Mouse (Mus musculus) urinary bladder, postnatal 36 days (tissue): ENCODE measurements around the gene Rab5b.

Experiments
- DNase-seq, 2 experiments: peaks; one replicate each; pipeline ENCODE4 v3.0.0; 2022; ENCODE audit warnings: low spot score in 2 of 2, mixed read lengths in 1 of 2

The Rab5b gene

DNA sequence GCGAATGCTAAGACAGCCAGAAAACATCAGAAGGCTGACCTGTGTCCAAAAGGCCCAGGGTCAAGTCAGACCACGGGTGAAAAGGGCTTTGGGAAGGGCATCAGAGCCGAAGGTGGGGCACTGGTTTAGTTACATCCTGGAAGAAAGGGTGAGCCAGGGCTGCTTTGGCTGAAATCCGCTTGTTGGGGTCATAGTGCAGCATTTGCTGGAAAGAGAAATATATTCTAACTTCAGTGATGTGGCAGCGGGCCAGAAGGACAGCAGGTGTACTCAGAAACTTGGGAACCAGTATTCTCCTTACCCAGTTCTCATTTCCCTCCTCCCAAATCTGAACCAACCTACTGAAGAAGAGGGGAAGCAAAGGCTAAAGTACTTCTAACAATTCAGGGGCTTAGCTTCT lies 2.9 kb upstream of the Rab5b start:
- DNase-seq, result no peak

DNA sequence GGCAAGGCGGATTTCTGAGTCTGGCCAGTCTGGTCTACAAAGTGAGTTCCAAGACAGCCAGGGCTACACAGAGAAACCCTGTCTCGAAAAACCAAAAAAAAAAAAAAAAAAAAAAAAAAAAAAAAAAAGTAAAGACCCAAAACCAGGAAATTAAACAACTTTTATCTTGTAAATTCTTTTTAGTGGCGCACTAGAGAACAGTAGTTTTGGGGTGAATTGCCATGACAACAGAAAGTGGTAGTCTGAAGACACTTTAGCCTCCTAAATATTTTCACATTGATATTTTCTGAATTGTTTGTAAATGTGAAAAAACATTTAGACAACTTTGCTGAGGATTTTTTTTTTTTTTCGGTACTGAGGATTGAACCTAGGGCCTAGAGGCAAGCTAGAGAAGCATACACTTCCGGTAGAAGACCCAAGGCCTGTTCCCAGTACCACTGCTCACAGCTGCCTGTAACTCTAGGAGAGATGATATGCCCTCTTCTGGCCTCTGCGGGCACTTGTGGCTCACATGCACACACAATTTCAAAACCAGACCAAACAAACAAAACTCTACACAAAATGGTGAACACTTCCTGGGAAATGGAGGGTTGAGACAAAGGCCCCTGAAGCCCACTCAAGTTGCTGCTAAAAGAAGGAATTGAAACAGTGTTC lies 1.1 kb upstream of the Rab5b start:
- no peak for DNase-seq

GRCm38 (mm10) chr10:128695411-128695991 lies 563 bp downstream of the Rab5b start:
- DNase-seq, result no peak

DNA sequence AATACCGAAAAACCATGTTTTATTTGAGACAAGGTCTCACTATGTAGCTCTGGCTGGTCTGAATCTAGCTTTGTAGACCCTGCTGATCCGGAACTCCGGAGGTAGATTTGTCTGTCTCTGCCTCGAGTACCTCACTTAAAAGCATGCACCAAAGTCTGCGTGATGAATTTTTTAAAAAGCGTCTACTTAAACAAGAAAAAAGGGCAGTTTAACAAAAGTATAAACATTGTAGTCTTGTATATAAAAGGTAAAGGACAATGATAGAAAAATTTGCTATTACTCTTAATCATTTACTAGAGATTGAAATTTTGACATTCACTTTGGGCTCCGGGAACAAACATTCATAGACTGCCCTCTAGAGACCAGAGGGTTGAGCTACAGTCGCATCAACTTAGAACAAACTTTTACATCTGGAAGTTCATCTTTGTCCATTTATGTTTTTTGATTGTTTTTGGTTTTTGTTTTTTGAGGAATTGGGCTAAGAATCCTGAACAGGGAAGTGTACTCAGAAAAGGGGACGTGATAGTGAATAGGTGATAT lies 21.5 kb downstream of the Rab5b start:
- no peak for DNase-seq

DNA sequence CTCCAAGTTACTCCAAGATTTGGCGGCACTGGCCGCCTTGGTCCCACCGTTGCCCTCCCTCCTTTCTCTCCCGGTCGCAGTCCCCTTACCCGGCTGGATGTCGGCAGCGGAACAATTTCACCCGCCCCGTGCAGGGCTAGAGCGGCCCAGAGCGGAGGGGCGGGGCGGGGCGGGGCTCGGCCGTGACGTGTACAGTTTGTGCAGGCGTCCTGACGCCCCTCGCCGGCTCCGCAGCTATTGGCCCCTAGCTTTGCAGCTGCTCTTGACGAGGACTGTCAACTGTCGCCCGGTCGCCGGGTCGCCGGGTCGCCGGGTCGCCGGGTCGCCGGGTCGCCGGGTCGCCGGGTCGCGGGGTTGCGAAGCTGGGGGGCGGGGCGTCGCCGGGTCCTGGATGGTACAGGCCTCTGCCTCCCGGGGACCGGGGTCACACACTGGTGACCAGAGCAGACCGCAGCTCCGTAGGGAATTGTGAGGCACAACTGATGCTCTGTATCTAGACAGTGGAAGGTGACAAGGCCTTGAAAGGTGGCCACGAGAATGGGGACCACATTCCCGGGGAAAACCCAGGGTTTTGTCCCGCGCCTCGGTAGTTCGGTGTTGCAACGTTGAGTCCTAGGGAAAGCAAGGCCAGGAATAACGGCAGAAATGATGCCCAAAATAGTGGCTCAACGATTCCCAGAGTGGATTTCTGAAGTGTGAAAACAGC lies 22.1 kb downstream of the Rab5b start, which contains the start of gene Suox:
Suox (minus strand) TSS at position 311 of the 706 bp plus-strand sequence.
- peak; percentile 76 to 79 for DNase-seq

- DNase-seq, result no peak
These were observed 24.9 kb downstream of the Rab5b start for GRCm38 (mm10) chr10:128671148-128671547.

GRCm38 (mm10) chr10:128668790-128669672 lies 27.0 kb downstream of the Rab5b start:
- DNase-seq, result peak; percentile 58 to 62

DNA sequence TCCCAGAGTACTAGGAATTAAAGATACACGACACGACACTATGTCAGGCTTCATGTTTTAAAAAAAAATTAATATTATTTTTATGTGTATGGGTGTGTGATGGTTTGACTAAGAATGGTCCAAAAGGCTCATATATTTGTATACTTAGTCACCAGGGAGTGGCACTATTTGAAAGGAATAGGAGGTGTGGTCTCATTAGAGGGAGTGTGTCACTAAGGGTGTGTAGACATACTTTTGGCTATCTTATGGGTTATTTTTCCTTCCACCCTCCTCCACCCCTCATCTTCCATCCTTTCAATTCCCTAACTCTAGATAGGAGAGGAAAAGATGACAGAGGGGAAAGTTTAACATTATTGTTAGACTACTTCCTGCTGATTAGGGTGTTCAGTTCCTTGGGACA lies 30.3 kb downstream of the Rab5b start:
- no peak for DNase-seq

DNA sequence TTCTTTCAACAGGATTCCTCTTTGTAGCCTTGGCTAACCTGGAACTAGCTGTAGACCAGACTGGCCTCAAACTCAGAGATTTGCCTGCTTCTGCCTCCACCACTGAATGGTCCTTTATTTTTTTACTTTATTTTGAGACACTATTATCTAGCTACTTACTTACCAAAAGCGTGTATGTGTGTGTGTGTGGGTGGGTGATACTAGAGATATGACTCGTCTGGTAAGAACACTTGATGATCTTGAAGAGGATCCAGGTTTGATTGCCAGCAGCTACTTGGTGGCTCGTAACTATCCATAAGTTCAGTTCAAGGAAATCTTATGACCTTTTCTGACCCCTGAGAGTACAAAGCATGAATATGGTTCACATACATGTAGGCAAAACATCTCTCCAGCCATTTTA lies 30.8 kb downstream of the Rab5b start:
- DNase-seq, result no peak

GRCm38 (mm10) chr10:128664808-128665207 lies 31.3 kb downstream of the Rab5b start:
- no peak for DNase-seq

DNA sequence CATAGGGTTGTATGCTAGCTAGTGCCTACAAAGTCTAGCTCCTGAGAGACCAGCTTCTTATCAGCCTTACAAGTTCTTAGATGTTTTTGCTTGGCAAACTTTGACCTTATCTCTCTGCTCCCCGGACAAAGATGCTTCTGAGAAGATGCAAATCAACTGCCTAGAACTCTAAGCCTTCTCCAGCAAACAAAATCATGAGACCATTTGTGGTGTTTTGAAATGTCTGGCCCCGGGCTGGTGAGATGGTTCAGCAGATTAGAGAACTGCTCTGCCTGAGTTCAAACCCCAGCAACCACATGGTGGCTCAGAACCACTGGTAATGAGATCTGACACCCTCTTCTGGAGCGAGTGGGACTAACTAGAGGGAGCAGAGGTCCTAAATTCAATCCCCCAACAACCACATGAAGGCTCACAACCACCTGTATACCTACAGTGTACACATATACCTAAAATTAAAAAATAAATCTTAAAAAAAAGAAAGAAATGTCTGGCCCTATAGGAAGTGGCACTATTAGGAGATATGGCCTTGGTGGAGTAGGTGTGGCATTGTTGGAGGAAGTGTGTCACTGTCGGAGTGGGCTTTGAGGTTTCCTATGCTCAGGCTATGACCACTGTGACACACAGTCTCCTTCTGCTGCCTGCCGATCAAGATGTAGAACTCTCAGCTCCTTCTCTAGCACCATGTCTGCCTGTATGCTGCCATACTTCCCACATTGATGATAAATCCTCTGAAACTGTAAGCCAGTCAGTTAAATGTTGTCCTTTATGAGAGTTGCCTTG lies 32.4 kb downstream of the Rab5b start:
- DNase-seq, result no peak

- no peak for DNase-seq
These were observed 33.6 kb downstream of the Rab5b start for GRCm38 (mm10) chr10:128662465-128662864.

- no peak for DNase-seq
These were observed 36.6 kb downstream of the Rab5b start for GRCm38 (mm10) chr10:128659490-128659889.

DNA sequence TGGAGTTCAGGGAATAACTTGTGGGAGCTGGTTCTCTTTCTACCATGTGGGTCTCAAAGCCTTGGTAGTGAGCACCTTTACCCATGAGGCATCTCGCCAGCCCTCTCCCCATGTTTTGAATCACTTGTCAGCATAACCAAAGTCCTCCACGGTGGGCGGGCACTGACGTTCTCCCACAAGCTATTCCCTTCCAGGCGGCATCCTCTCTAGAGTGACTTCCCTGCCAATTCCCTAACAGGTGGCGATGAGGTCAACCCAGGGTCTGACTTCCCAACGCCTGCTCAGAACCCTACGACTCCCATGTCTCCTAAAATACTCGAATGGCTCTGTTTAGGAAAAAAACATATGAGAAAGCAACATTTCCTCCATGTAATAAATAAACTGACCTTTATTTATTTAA lies 38.2 kb downstream of the Rab5b start:
- DNase-seq, result no peak

- DNase-seq, result no peak
These were observed 39.3 kb downstream of the Rab5b start for GRCm38 (mm10) chr10:128656731-128657130.

DNA sequence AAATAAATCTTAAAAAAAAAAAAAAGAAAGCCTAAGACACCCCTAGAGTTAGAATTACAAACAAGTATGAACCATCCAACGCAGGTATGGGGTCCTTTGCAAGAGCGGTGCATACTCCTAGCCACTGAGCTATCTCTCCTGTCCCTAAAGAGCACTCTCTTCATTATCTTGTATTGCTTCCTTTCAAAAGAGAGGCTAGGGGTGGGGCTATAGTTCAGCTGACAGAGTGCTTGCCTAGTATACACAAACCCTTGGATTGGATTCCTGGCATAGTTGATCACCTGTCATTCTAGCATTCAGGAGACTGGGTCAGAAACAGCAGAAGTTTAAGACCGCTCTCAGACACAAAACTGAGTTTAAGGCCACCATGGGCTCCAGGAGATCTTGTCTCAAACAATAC lies 40.8 kb downstream of the Rab5b start:
- DNase-seq, result no peak

- no peak for DNase-seq
These were observed 42.2 kb downstream of the Rab5b start for GRCm38 (mm10) chr10:128653866-128654265.

- no peak for DNase-seq
These were observed 49.6 kb downstream of the Rab5b start for GRCm38 (mm10) chr10:128646139-128647089.

DNA sequence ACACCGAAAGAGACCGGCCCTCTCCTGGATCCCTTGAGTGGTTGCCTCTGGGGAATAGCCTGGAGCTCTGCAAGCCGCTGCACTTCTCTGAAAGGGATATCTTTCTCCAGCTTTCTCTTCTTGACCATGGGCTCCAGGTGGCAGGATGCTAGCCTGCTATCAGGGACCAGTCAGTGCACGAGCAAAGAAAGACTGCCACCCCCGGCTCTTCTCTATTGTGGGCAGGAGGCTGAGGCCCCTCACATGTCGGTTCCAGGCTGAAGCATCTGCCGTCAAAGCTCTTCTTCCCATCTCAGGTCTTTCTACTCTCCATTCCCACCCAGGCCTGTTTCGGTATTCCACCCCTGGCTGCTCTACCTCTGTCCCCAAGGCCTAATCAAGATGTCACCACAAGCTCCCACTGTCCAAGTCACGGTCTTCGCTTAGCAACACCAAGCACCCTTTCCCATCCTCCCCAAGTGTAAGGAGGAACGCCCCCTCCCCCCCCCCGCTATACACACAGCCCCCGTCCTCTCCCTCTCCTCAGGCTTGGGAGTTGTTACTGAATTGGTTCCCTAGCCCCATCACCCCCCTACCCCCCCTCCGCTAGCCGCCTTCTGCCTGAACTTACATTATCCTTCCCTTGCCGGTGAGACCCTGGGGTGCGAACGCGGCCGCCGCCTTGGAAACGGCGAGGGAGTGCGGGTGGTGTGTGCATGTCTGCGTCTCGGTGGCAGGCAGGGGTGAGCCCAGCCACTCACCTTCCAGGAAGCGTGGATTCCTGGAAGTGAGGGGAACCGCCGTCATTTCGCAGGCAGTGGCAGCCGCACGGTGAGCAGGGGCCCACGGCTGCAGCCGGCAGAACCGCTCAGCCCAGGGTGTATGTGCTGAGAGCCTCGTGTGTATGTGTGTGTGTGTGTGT lies 50.7 kb downstream of the Rab5b start, which contains the start of gene Ikzf4:
Ikzf4 (minus strand) TSS at position 881 of the 901 bp plus-strand sequence.
- DNase-seq, result no peak
